Mouse (Mus musculus) liver, embryonic 12.5 days (tissue): ENCODE measurements around the gene Plekhg4. TPM values are rescaled to one million over a fixed set of nuclear protein-coding genes. Genes with fewer than 3 reads are reported as not detected.
A peak's percentile ranks its signal among the peaks of the same experiment; 100 is the strongest.

Source experiments
- ATAC-seq: fragments of 200-750 bp; cut with Nextera tagmentation; 2 replicates; pipeline ENCODE4 v1.8.0; 2017; ENCODE audit warnings: moderate number of reproducible peaks, mild to moderate bottlenecking, moderate library complexity
- H3K27ac ChIP-seq: fragments of 300-500 bp; sonication (generic); 2 replicates; pipeline ENCODE4 v1.5.1; 2016; ENCODE audit warnings: mild to moderate bottlenecking
- H3K27me3 ChIP-seq: fragments of 300-500 bp; sonication (generic); replicated peaks from 2 replicates; pipeline ENCODE4 v1.6.1; 2016; ENCODE audit warnings: mild to moderate bottlenecking, moderate library complexity
- H3K36me3 ChIP-seq: fragments of 300-500 bp; sonication (generic); 2 replicates; pipeline ENCODE4 v1.6.1; 2016; ENCODE audit warnings: mild to moderate bottlenecking, moderate library complexity
- H3K4me1 ChIP-seq: fragments of 300-500 bp; sonication (generic); 2 replicates; pipeline ENCODE4 v1.6.1; 2016
- H3K4me2 ChIP-seq: fragments of 300-500 bp; sonication (generic); 2 replicates; pipeline ENCODE4 v1.6.1; 2016; ENCODE audit warnings: mild to moderate bottlenecking, moderate library complexity
- H3K4me3 ChIP-seq: fragments of 300-500 bp; sonication (generic); 2 replicates; pipeline ENCODE4 v1.5.1; 2016; ENCODE audit warnings: mild to moderate bottlenecking, moderate library complexity
- H3K9ac ChIP-seq: fragments of 300-500 bp; sonication (generic); 2 replicates; pipeline ENCODE4 v1.6.1; 2016; ENCODE audit warnings: mild to moderate bottlenecking, moderate library complexity
- H3K9me3 ChIP-seq: fragments of 300-500 bp; sonication (generic); replicated peaks from 2 replicates; pipeline ENCODE4 v1.6.1; 2016; ENCODE audit warnings: mild to moderate bottlenecking, moderate library complexity
- WGBS: fragments of 180-500 bp; shearing (Covaris S2); methylation state at CpG from one replicate; pipeline ENCODE4 v1.1.7; 2016; ENCODE audit not compliant: insufficient replicate concordance; 5-methylcytosine and 5-hydroxymethylcytosine counted together
- polyA plus RNA-seq: library from polyadenylated mRNA; unstranded; fragments of >200 nt; fragmentation: Nextera tagmentation; extraction: Ambion mirVana; gene quantifications from 2 replicates; pipeline ENCODE4 v1.2.1, GENCODE M21; 2016

The Plekhg4 gene
- polyA plus RNA-seq, 1 experiment from 2014 or later = not detected

GRCm38 (mm10) chr8:105354549-105354948 is 18.5 kb upstream of the Plekhg4 start:
- no peak for ATAC-seq
- Histone ChIP-seq H3K9me3 (no peaks in the 10 kb centered on the region), H3K4me2 (no peak overlapping the region), H3K36me3 (no peaks in the 10 kb centered on the region), H3K27ac (no peak overlapping the region), H3K4me1 (peaks cover 9% of the 10 kb centered on the region), H3K9ac (no peak overlapping the region), H3K4me3 (no peak overlapping the region), H3K27me3 (peaks cover 60% of the 10 kb centered on the region)
- WGBS = 79% methylated on average over 4 of the region's 4 CpGs

GRCm38 (mm10) chr8:105355179-105356024 is 17.7 kb upstream of the Plekhg4 start:
- Histone ChIP-seq H3K27me3 (peaks cover 52% of the 10 kb centered on the region), H3K9ac (no peak overlapping the region), H3K4me2 (no peak overlapping the region), H3K36me3 (no peaks in the 10 kb centered on the region), H3K4me1 (peaks cover 9% of the 10 kb centered on the region), H3K4me3 (no peak overlapping the region), H3K27ac (no peak overlapping the region), H3K9me3 (no peaks in the 10 kb centered on the region)
- 0 out of 2 replicates have a peak, but pooled peaks have one; percentile 28 for ATAC-seq
- WGBS = 42% methylated on average over 26 of the region's 26 CpGs

GRCm38 (mm10) chr8:105356681-105357080 is 16.4 kb upstream of the Plekhg4 start:
- no peak for ATAC-seq
- Histone ChIP-seq H3K4me1 (peaks cover 9% of the 10 kb centered on the region), H3K27ac (no peak overlapping the region), H3K9ac (no peak overlapping the region), H3K27me3 (peaks cover 39% of the 10 kb centered on the region), H3K9me3 (no peaks in the 10 kb centered on the region), H3K4me3 (no peak overlapping the region), H3K4me2 (no peak overlapping the region), H3K36me3 (no peaks in the 10 kb centered on the region)
- 80% methylated on average over 14 of the region's 14 CpGs for WGBS

DNA sequence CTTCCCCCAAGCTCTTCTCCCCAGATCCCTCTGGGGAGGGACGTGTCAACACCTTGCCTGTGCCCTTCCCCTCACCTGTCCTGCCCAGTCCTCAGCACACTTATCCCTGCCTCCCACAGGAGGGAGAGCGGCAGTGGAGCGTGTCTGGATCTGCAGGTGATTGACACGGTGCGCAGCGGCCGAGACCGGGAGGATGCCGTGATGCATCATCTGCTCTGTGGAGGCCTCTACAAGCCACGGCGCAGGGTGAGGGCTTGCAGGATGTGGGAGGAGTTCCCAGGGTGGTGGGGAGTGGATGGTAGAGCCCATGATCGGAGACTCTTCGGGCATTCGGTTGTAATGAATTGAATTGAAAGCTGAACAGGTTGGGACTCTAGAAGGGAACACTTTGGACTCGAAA is 13.9 kb upstream of the Plekhg4 start:
- H3K4me2 ChIP-seq = no peak overlapping the region
- peaks cover 9% of the 10 kb centered on the region for H3K4me1 ChIP-seq
- no peak overlapping the region for H3K9ac ChIP-seq
- no peaks in the 10 kb centered on the region for H3K36me3 ChIP-seq
- peaks cover 25% of the 10 kb centered on the region for H3K27me3 ChIP-seq
- WGBS = 67% methylated on average over 15 of the region's 15 CpGs
- H3K4me3 ChIP-seq = no peak overlapping the region
- no peaks in the 10 kb centered on the region for H3K9me3 ChIP-seq
- ATAC-seq = no peak
- H3K27ac ChIP-seq = no peak overlapping the region

DNA sequence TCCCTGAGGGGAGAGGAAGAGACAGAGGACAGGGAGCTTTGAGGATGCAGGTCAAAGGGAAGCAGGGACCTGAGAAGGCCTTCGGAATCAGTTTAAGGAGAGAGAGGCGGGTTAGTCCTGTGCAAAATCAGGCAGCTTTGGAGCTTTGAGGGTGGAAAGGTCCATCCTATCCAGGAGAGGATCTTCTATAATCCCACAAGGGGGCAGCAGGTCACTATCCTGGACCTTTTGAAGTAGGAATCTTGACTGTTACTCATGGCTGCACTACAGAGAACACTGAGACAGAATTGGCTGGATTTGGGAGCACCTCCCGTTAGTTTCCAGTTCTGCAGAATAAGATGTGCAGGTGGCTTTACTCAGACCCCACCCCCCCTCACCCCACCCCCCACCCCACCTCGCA is 13.4 kb upstream of the Plekhg4 start:
- Histone ChIP-seq H3K4me2 (no peak overlapping the region), H3K27ac (no peak overlapping the region), H3K9ac (no peak overlapping the region), H3K9me3 (no peaks in the 10 kb centered on the region), H3K36me3 (no peaks in the 10 kb centered on the region), H3K4me1 (peaks cover 9% of the 10 kb centered on the region), H3K27me3 (peaks cover 25% of the 10 kb centered on the region), H3K4me3 (no peak overlapping the region)
- no peak for ATAC-seq
- WGBS = 51% methylated on average over 4 of the region's 4 CpGs

DNA sequence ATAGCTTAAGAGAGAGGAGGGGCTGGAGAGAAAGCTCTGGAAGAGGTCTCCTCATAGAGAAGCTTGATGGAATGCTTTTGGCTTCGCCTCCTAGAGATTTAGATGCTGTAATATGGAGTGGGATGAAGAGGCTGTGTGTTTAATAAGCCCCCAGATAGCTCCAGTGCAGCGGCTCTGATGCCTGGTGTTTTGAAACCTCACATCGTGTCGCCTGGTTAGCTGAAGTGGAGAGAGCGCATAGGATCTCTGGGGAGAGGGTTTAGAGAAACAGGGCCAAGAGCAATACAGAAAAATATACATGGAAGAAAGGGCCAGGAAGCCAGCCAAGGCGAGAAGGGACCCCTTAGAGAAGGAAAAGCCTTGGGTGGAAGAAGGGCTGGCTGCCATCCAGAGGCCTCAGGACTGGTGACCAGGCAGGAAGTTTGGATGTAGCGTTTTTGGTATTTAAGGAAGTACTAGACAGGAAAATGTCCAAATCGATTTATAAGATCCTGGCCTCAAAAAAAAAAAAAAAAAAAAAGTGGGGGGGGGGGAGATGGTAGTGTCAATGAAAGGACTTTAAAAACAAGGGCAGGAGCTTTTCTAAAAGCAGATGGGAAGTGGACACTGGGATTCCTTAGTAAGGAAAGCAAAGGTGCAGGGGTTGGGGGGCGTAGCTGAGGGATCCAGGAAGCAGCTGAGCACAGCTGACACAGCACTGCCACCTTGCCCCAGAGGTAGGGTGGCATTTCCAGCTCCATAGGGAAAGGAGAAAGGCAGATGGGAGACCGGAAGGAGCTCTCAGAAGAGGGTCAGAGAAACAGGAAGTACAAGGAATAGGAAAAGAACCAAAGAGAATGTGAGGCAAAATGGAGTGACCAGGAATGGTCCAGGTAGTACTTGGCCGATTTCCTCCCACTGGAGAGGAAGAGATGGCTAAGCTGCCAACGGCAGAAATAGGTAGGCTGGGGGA is 11.0 kb upstream of the Plekhg4 start:
- H3K27me3 ChIP-seq = peaks cover 10% of the 10 kb centered on the region
- no peaks in the 10 kb centered on the region for H3K4me1 ChIP-seq
- no peaks in the 10 kb centered on the region for H3K36me3 ChIP-seq
- H3K27ac ChIP-seq = no peak overlapping the region
- no peak overlapping the region for H3K4me2 ChIP-seq
- no peak overlapping the region for H3K9ac ChIP-seq
- H3K4me3 ChIP-seq = no peak overlapping the region
- 54% methylated on average over 12 of the region's 12 CpGs for WGBS
- no peaks in the 10 kb centered on the region for H3K9me3 ChIP-seq
- ATAC-seq = no peak

DNA sequence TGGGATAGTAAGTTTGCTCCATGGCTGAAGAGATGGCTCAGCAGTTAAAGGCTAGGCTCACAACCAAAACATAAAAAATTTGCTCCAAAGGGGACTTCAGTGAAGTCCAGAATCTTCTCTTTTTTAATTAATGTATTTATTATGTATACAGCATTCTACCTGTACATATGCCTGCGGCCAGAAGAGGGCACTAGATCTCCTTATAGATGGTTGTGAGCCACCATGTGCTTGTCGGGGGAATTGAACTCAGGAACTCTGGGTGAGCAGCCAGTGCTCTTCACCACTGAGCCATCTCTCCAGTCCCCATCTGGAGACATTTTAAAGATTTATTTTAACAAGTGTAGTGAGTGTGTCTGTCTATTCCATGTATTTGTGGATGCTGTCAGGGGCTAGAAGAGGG is 6.0 kb upstream of the Plekhg4 start:
- Histone ChIP-seq H3K27ac (no peak overlapping the region), H3K9me3 (no peaks in the 10 kb centered on the region), H3K36me3 (no peaks in the 10 kb centered on the region), H3K4me2 (no peak overlapping the region), H3K9ac (no peak overlapping the region), H3K4me3 (no peak overlapping the region), H3K4me1 (no peaks in the 10 kb centered on the region), H3K27me3 (peaks cover 4% of the 10 kb centered on the region)
- WGBS = 41% methylated on average over 2 of the region's 2 CpGs
- ATAC-seq = no peak

DNA sequence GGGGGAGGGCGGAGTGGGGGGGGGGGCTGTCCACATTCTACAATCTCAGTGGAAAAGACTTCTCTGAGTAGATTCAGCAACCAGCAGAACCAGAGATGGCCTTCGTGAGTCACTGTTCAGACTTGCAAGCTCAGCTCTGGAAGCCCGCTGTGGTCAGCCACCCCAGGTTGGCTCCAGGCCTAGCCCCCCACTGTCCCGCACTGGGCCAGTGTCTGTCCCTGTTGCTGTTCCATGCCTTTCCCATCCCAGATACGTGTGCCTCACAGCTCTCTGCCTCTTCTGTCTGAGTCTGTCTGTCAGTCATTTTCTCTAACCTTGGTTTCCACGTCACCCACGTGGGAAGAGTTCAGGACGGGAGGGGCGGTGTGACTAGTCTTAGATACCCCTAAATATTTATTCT is 601 bp upstream of the Plekhg4 start:
- peaks cover 4% of the 10 kb centered on the region; the same call in 1 of the 2 replicates for H3K9me3 ChIP-seq
- ATAC-seq = no peak
- no peak overlapping the region for H3K27ac ChIP-seq
- H3K4me3 ChIP-seq = no peak overlapping the region
- 69% methylated on average over 9 of the region's 9 CpGs for WGBS
- H3K4me2 ChIP-seq = no peak overlapping the region
- H3K27me3 ChIP-seq = peaks cover 14% of the 10 kb centered on the region
- no peaks in the 10 kb centered on the region for H3K36me3 ChIP-seq
- H3K9ac ChIP-seq = no peak overlapping the region
- peaks cover 20% of the 10 kb centered on the region for H3K4me1 ChIP-seq

- Histone ChIP-seq H3K27ac (no peak overlapping the region), H3K36me3 (no peaks in the 10 kb centered on the region), H3K4me3 (peak overlapping the region; percentile 20), H3K9me3 (peaks cover 4% of the 10 kb centered on the region; the same call in 1 of the 2 replicates), H3K4me1 (peaks cover 20% of the 10 kb centered on the region), H3K9ac (no peak overlapping the region), H3K4me2 (peak overlapping the region; percentile 51), H3K27me3 (peaks cover 22% of the 10 kb centered on the region)
- WGBS = 30% methylated on average over 33 of the region's 33 CpGs
- ATAC-seq = no peak
Measured at GRCm38 (mm10) chr8:105374513-105374966, 1.5 kb downstream of the Plekhg4 start.

GRCm38 (mm10) chr8:105378673-105379072 is 5.6 kb downstream of the Plekhg4 start:
- no peak overlapping the region for H3K27ac ChIP-seq
- 67% methylated on average over 19 of the region's 19 CpGs for WGBS
- peaks cover 10% of the 10 kb centered on the region for H3K4me1 ChIP-seq
- H3K9me3 ChIP-seq = peaks cover 4% of the 10 kb centered on the region; the same call in 1 of the 2 replicates
- peaks cover 26% of the 10 kb centered on the region for H3K27me3 ChIP-seq
- no peaks in the 10 kb centered on the region for H3K36me3 ChIP-seq
- ATAC-seq = no peak
- H3K4me3 ChIP-seq = no peak overlapping the region
- H3K9ac ChIP-seq = no peak overlapping the region
- no peak overlapping the region for H3K4me2 ChIP-seq

DNA sequence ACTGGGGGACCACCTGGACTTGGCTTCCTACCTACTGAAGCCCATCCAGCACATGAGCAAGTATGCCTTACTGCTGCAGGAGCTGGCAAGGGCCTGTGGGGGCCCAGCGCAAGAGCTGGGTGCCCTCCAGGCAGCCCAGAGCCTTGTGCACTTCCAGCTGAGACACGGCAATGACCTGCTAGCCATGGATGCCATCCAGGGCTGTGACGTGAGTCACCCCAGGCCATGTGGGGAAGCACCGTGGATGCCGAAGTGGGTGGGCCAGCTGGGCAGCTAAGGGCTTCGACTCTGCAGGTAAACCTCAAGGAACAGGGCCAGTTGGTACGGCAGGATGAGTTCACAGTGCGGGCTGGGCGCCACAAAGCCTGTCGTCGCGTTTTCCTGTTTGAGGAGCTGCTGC is 7.2 kb downstream of the Plekhg4 start:
- Histone ChIP-seq H3K27me3 (peaks cover 18% of the 10 kb centered on the region), H3K36me3 (no peaks in the 10 kb centered on the region), H3K9ac (no peak overlapping the region), H3K4me3 (no peak overlapping the region), H3K27ac (no peak overlapping the region), H3K4me2 (no peak overlapping the region), H3K9me3 (no peaks in the 10 kb centered on the region), H3K4me1 (no peaks in the 10 kb centered on the region)
- ATAC-seq = no peak
- WGBS = 71% methylated on average over 12 of the region's 12 CpGs

DNA sequence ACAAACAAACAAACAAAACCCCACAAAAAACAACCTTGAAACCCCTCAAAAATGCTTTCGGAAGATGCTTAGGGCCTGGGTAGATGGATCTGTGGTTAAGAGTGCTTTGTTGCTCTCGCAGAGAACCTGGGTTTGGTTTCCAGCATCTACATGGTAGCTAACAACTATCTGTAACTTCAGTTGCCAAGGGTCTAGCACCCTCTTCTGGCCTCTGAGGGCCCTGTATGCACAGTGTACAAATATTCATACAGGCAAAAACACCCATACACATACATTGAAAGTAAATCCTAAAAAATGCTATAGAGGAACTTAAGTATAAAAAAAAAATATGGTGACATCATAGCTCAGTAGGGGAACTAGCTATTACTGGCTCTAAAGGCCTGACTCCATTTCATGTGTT is 11.0 kb downstream of the Plekhg4 start:
- H3K36me3 ChIP-seq = no peaks in the 10 kb centered on the region
- no peak overlapping the region for H3K4me3 ChIP-seq
- no peak for ATAC-seq
- H3K4me1 ChIP-seq = no peaks in the 10 kb centered on the region
- H3K9ac ChIP-seq = no peak overlapping the region
- H3K4me2 ChIP-seq = no peak overlapping the region
- H3K27me3 ChIP-seq = peaks cover 9% of the 10 kb centered on the region; the same call in 1 of the 2 replicates
- no peaks in the 10 kb centered on the region for H3K9me3 ChIP-seq
- no peak overlapping the region for H3K27ac ChIP-seq
- WGBS = 82% methylated on average over 2 of the region's 2 CpGs
